Mouse (Mus musculus) liver, embryonic 14.5 days (tissue): Measurements from ENCODE around the gene Dnah8. TPM values are rescaled to one million over a fixed set of nuclear protein-coding genes. Genes with fewer than 3 reads are reported as not detected.

Experiments used
- ATAC-seq: fragments of 200-750 bp; cut with Nextera tagmentation; 2 replicates; pipeline ENCODE4 v1.8.0; 2017; ENCODE audit warnings: moderate number of reproducible peaks, mild to moderate bottlenecking, moderate library complexity; ENCODE audit not compliant: insufficient read depth
- DNase-seq, 3 experiments: peaks; one replicate each; pipeline ENCODE4 v3.0.0-alpha.2; 2012 to 2013; ENCODE audit warnings: low read depth in 3 of 3, low spot score in 3 of 3
- H3K27ac ChIP-seq: fragments of 300-500 bp; sonication (generic); 2 replicates; pipeline ENCODE4 v1.5.1; 2014; ENCODE audit warnings: moderate library complexity, mild to moderate bottlenecking, control low read depth, inconsistent platforms
- H3K27me3 ChIP-seq: fragments of 300-500 bp; sonication (generic); 2 replicates; pipeline ENCODE4 v1.6.1; 2014; ENCODE audit warnings: mild to moderate bottlenecking, low read length, moderate library complexity; ENCODE audit not compliant: control insufficient read depth, insufficient read depth
- H3K36me3 ChIP-seq: fragments of 300-500 bp; sonication (generic); replicated peaks from 2 replicates; pipeline ENCODE4 v1.6.1; 2014; ENCODE audit warnings: low read depth; ENCODE audit not compliant: control insufficient read depth, insufficient read depth
- H3K4me1 ChIP-seq, 2 experiments: fragments of 200-500 bp in 1 of 2; fragments of 300-500 bp in 1 of 2; sonication (generic) in 1 of 2; replicated peaks; 2 replicates each; pipeline ENCODE4 v1.6.1; 2012 to 2014; ENCODE audit warnings: antibody characterized with exemption in 1 of 2, inconsistent platforms in 1 of 2, low read length in 1 of 2; ENCODE audit not compliant: control insufficient read depth in 2 of 2, insufficient read depth in 2 of 2
- H3K4me2 ChIP-seq: fragments of 300-500 bp; sonication (generic); 2 replicates; pipeline ENCODE4 v1.6.1; 2014; ENCODE audit warnings: low read depth, mild to moderate bottlenecking, control low read depth, moderate library complexity
- H3K4me3 ChIP-seq, 2 experiments: fragments of 200-500 bp in 1 of 2; fragments of 300-500 bp in 1 of 2; sonication (generic) in 1 of 2; 2 replicates each; pipeline ENCODE4 v1.5.1; 2012 to 2014; ENCODE audit warnings: low read depth in 2 of 2, low read length in 2 of 2, mild to moderate bottlenecking in 2 of 2, control low read depth in 1 of 2, inconsistent platforms in 1 of 2, moderate library complexity in 1 of 2; ENCODE audit not compliant: insufficient read depth in 1 of 2
- H3K9ac ChIP-seq: fragments of 300-500 bp; sonication (generic); replicated peaks from 2 replicates; pipeline ENCODE4 v1.6.1; 2014; ENCODE audit warnings: mild to moderate bottlenecking, control low read depth, moderate library complexity
- H3K9me3 ChIP-seq: fragments of 300-500 bp; sonication (generic); 2 replicates; pipeline ENCODE4 v1.6.1; 2016; ENCODE audit warnings: low read length, mixed read lengths; ENCODE audit not compliant: control insufficient read depth
- CTCF ChIP-seq: IDR thresholded peaks from 2 replicates; pipeline ENCODE4 v1.5.1; 2016; ENCODE audit warnings: antibody characterized with exemption, low read depth, control low read depth
- EP300 ChIP-seq: IDR thresholded peaks from 2 replicates; pipeline ENCODE4 v1.6.1; 2016; ENCODE audit warnings: antibody characterized with exemption, low read depth
- WGBS: fragments of 180-500 bp; shearing (Covaris S2); extraction: QIAGEN DNeasy Blood & Tissue Kit; methylation state at CpG from one replicate; pipeline ENCODE4 v1.1.7; 2014; ENCODE audit not compliant: insufficient replicate concordance; 5-methylcytosine and 5-hydroxymethylcytosine counted together
- polyA plus RNA-seq, 2 experiments: library from polyadenylated mRNA; depleted of rRNA in 1 of 2; stranded (reverse) in 1 of 2; unstranded in 1 of 2; fragments of >200 nt; fragmentation: Nextera tagmentation in 1 of 2; extraction: Ambion mirVana in 1 of 2; gene quantifications; 2 replicates each; pipeline versions ENCODE4 v1.2.1 to v1.2.3; 2012 to 2014

The Dnah8 gene
- polyA plus RNA-seq, 2 experiments, result 0.83 to 1.8 TPM

DNA sequence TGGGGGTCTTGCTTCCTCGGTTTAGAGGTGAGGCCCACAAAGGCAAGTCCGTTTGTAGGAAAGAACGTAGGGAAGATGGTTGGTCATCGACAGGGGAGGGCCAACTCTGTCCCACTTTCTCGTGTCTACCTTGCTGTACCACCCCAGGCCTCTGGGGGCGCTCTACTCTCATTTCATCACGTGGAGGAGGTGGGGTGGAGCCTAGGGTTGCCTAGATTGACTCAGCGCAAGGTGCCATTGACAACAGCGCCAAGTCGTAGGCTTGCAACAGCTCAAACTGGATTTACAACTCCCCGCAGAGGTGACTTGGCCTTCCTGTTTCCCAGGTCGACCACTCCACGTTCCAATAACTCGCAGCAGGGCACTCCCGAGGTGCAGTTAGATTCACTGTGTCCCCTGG is 250.1 kb downstream of the Dnah8 start:
- TF ChIP-seq CTCF (peak; percentile 73), EP300 (no peak)
- 48% methylated on average over 15 of the region's 15 CpGs for WGBS
- H3K9ac ChIP-seq, result no peak overlapping the region
- no peak for DNase-seq
- no peak overlapping the region for H3K4me3 ChIP-seq
- peaks cover 0 to 4% of the 10 kb centered on the region in 2 experiments; a peak in 2 of 4 replicates for H3K4me1 ChIP-seq
- no peaks in the 10 kb centered on the region for H3K9me3 ChIP-seq
- ATAC-seq, result no peak
- no peaks in the 10 kb centered on the region for H3K27me3 ChIP-seq
- H3K36me3 ChIP-seq, result no peaks in the 10 kb centered on the region
- no peak overlapping the region for H3K4me2 ChIP-seq
- no peak overlapping the region for H3K27ac ChIP-seq

DNA sequence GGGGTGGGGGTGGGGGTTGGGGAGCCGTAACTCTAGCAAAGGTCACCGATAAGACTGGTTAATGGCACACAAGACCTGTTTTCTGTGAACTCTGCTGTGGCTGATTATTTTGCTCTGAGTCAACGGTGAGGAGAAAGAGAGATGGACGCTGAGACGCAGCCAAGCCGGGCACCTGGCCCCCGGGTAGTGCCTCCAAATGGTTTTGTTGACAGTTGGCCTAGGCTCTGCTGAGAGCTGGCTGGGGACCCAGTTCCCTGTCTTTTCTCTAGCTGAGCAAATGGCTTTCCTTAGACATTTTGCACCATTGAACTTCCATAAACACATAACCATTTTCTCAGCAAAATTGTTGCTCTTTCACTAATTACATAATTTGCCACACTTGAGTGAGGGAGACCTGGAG is 253.3 kb downstream of the Dnah8 start:
- WGBS, result 71% methylated on average over 7 of the region's 7 CpGs
- ATAC-seq (no peak), DNase-seq (no peak)
- H3K9me3 ChIP-seq, result no peaks in the 10 kb centered on the region
- H3K36me3 ChIP-seq, result no peaks in the 10 kb centered on the region
- no peak overlapping the region for H3K9ac ChIP-seq
- H3K4me1 ChIP-seq, result peaks cover 0 to 4% of the 10 kb centered on the region in 2 experiments; a peak in 2 of 4 replicates
- H3K4me3 ChIP-seq, result no peak overlapping the region
- no peak overlapping the region for H3K4me2 ChIP-seq
- TF ChIP-seq EP300 (no peak), CTCF (no peak)
- H3K27ac ChIP-seq, result no peak overlapping the region
- no peaks in the 10 kb centered on the region for H3K27me3 ChIP-seq

DNA sequence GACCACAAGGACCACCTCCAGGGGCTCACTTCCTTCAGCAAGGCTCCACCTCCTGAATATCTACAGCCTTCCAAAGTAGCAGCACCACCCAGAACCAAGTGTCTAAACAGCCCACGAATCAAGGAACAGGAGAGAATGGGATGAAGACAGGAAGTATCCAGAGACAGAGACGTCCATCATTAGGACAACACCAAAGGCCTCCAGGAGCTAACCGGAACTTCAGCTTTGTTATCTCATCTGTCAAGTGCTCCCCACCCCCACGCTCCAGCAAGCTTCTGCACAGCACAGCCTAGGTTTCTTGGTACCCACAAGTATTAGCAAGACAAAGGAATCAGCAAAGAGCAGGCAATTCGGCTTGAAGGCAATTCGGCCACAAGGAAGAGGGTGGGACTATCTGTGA is 254.5 kb downstream of the Dnah8 start:
- ATAC-seq (no peak), DNase-seq (no peak)
- Histone ChIP-seq H3K4me2 (no peak overlapping the region), H3K36me3 (no peaks in the 10 kb centered on the region), H3K9ac (no peak overlapping the region), H3K27me3 (no peaks in the 10 kb centered on the region), H3K9me3 (no peaks in the 10 kb centered on the region), H3K27ac (no peak overlapping the region), H3K4me1 (peaks cover 0 to 4% of the 10 kb centered on the region in 2 experiments; a peak in 2 of 4 replicates), H3K4me3 (no peak overlapping the region)
- WGBS, result 7% methylated on average over 6 of the region's 6 CpGs
- TF ChIP-seq CTCF, result no peak
- TF ChIP-seq EP300, result no peak

DNA sequence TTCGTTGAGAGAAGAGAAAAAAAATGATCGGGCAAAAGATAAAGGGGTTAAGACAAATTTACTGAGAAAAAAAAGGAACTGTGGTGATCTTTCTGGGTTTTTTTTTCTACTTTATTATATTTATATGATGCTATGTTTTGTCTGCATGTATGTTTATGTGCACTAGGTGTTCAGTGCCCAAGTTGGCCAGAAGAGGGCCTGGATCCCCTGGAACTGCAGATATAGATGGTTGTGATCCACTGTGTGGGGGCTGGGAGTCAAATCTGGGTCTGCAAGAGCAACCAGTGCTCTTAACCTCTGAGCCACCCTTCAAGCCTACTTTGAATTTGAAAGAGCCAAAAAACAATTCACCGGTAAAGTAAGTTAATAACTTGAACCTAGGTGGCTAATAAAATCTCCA is 256.2 kb downstream of the Dnah8 start:
- ATAC-seq, result no peak
- TF ChIP-seq CTCF, result no peak
- no peak for TF ChIP-seq EP300
- WGBS, result 71% methylated on average over 3 of the region's 3 CpGs
- Histone ChIP-seq H3K4me1 (peaks cover 0 to 2% of the 10 kb centered on the region in 2 experiments; a peak in 1 of 4 replicates), H3K9me3 (no peaks in the 10 kb centered on the region), H3K9ac (no peak overlapping the region), H3K36me3 (no peaks in the 10 kb centered on the region), H3K4me3 (no peak overlapping the region), H3K27me3 (no peaks in the 10 kb centered on the region), H3K27ac (no peak overlapping the region), H3K4me2 (no peak overlapping the region)
- no peak for DNase-seq

DNA sequence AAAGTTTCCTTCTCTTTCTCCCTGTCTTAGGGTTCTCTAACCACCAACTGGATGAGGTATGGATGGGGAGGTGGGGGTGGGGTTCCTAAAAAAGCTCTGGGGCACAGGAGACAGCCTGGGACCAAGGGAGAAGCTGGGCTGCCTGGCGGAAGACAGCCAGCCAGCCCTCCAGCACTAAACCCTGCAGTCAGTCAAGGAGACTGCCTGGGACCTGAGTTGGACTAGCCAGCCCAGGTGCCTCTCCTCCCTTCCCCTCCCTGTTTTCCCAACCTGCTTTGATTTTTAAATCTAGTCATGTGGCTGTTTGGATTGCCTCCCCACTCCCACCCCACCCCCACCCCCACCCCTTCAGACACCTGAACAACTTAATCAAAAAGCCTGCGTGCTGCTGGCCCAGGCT is 256.8 kb downstream of the Dnah8 start:
- Histone ChIP-seq H3K4me2 (no peak overlapping the region), H3K4me1 (peaks cover 0 to 2% of the 10 kb centered on the region in 2 experiments; a peak in 1 of 4 replicates), H3K36me3 (no peaks in the 10 kb centered on the region), H3K9me3 (no peaks in the 10 kb centered on the region), H3K27ac (no peak overlapping the region), H3K27me3 (no peaks in the 10 kb centered on the region), H3K9ac (no peak overlapping the region), H3K4me3 (no peak overlapping the region)
- no peak for DNase-seq
- TF ChIP-seq EP300, result no peak
- TF ChIP-seq CTCF, result no peak
- WGBS, result 67% methylated on average over 2 of the region's 2 CpGs
- no peak for ATAC-seq
